Mouse (Mus musculus) layer of hippocampus, postnatal 25 days (tissue): ENCODE measurements around the gene Fbxl14. TPM values are rescaled to one million over a fixed set of nuclear protein-coding genes. Genes with fewer than 3 reads are reported as not detected.

ENCODE experiments used
- total RNA-seq, 2 experiments: library from RNA; stranded (reverse); gene quantifications; 2 replicates each; pipeline ENCODE4 v1.2.3; 2021

The Fbxl14 gene
- total RNA-seq, 2 experiments from 2014 or later: 31.1 to 32.6 TPM

Other genes starting within 250 kb of the Fbxl14 start
- gene Cacna2d4, start 243.1 kb upstream of the Fbxl14 start, total RNA-seq: 1 to 10 TPM; 1.8 to 2.5 TPM
- gene Lrtm2, start 148.9 kb upstream of the Fbxl14 start, total RNA-seq: 10 to 100 TPM; 35.6 to 37.4 TPM
- gene Adipor2, start 62.0 kb upstream of the Fbxl14 start, total RNA-seq: 10 to 100 TPM; 31.3 to 40.9 TPM
- gene Wnt5b, start 64.7 kb downstream of the Fbxl14 start, total RNA-seq: 1 to 10 TPM; 1.9 to 2.0 TPM